Mouse (Mus musculus) liver, embryonic 14.5 days (tissue): Measurements from ENCODE around the gene Gm47841.

Experiments
- CTCF ChIP-seq: IDR thresholded peaks from 2 replicates; pipeline ENCODE4 v1.5.1; 2016; ENCODE audit warnings: antibody characterized with exemption, low read depth, control low read depth
- EP300 ChIP-seq: IDR thresholded peaks from 2 replicates; pipeline ENCODE4 v1.6.1; 2016; ENCODE audit warnings: antibody characterized with exemption, low read depth

GRCm38 (mm10) chr15:101046527-101047193, 537 bp downstream of the Gm47841 start:
- TF ChIP-seq CTCF = 0 out of 2 replicates have a peak, but pooled peaks have one; percentile 5
- TF ChIP-seq EP300 = no peak
